Mouse (Mus musculus) ES-Bruce4 (cell line): ENCODE results near the gene Get4.

Experiments used
- CTCF ChIP-seq: IDR thresholded peaks from one replicate; pipeline ENCODE4 v1.8.1; 2011; ENCODE audit warnings: low read depth, low read length
- EP300 ChIP-seq: IDR thresholded peaks from 2 replicates; pipeline ENCODE4 v1.6.1; 2011; ENCODE audit warnings: low read depth, low read length; ENCODE audit not compliant: insufficient read depth

- TF ChIP-seq EP300 (no peak), CTCF (no peak)
These were observed 416 bp upstream of the Get4 start for GRCm38 (mm10) chr5:139251736-139252080.
